Mouse (Mus musculus) megakaryocyte, embryonic 14.5 days (primary cell): ENCODE measurements around the gene Sptbn1. TPM values are rescaled to one million over a fixed set of nuclear protein-coding genes. Genes with fewer than 3 reads are reported as not detected.

Experiments
- H3K27me3 ChIP-seq: replicated peaks from 2 replicates; pipeline ENCODE3; 2012; ENCODE audit warnings: inconsistent platforms
- H3K36me3 ChIP-seq: replicated peaks from 2 replicates; pipeline ENCODE3; 2012; ENCODE audit warnings: low read length, inconsistent platforms, mixed read lengths
- H3K4me1 ChIP-seq: 2 replicates; pipeline ENCODE4 v1.6.1; 2012; ENCODE audit warnings: inconsistent platforms
- H3K4me3 ChIP-seq: replicated peaks from 2 replicates; pipeline ENCODE3; 2012; ENCODE audit warnings: moderate library complexity, mild to moderate bottlenecking, inconsistent platforms
- H3K9me3 ChIP-seq: 2 replicates; pipeline ENCODE4 v1.6.1; 2012; ENCODE audit warnings: inconsistent platforms
- FLI1 ChIP-seq: IDR thresholded peaks from 2 replicates; pipeline ENCODE4 v1.6.1; 2012; ENCODE audit warnings: low read length, inconsistent platforms, mixed read lengths
- GATA1 ChIP-seq: IDR thresholded peaks from 3 replicates; pipeline ENCODE4 v1.6.1; 2012; ENCODE audit warnings: mixed read lengths, low read length, inconsistent platforms, borderline replicate concordance
- polyA plus RNA-seq: library from polyadenylated mRNA; stranded (reverse); fragments of >175 nt; gene quantifications from 2 replicates; pipeline ENCODE4 v1.2.3, GENCODE M21; 2012; ENCODE audit warnings: low replicate concordance; ENCODE audit not compliant: insufficient read depth

The Sptbn1 gene
- polyA plus RNA-seq = 8.1 and 10.8 TPM in 2 replicates

GRCm38 (mm10) chr11:30267892-30268647, at the start of gene Sptbn1:
Gene Sptbn1, minus strand, starts transcription at chr11:30268175.
- no peaks in the 10 kb centered on the region for H3K9me3 ChIP-seq
- no peak for TF ChIP-seq FLI1
- TF ChIP-seq GATA1 = no peak
- no peaks in the 10 kb centered on the region for H3K36me3 ChIP-seq
- peaks cover 24% of the 10 kb centered on the region for H3K4me1 ChIP-seq
- H3K4me3 ChIP-seq = peak within 1 kb of the TSS; percentile 91
- peaks cover 49% of the 10 kb centered on the region for H3K27me3 ChIP-seq

GRCm38 (mm10) chr11:30294279-30294678, 26.3 kb upstream of the Sptbn1 start:
- TF ChIP-seq GATA1 = no peak
- TF ChIP-seq FLI1 = no peak
- Histone ChIP-seq H3K36me3 (no peaks in the 10 kb centered on the region), H3K9me3 (no peaks in the 10 kb centered on the region), H3K4me1 (peaks cover 12% of the 10 kb centered on the region), H3K4me3 (no peak overlapping the region), H3K27me3 (no peaks in the 10 kb centered on the region)

GRCm38 (mm10) chr11:30292221-30293160, 24.5 kb upstream of the Sptbn1 start:
- Histone ChIP-seq H3K9me3 (no peaks in the 10 kb centered on the region), H3K36me3 (no peaks in the 10 kb centered on the region), H3K4me1 (peaks cover 12% of the 10 kb centered on the region), H3K27me3 (no peaks in the 10 kb centered on the region), H3K4me3 (no peak overlapping the region)
- TF ChIP-seq FLI1 (no peak), GATA1 (no peak)

- no peaks in the 10 kb centered on the region for H3K9me3 ChIP-seq
- H3K4me1 ChIP-seq = peaks cover 12% of the 10 kb centered on the region
- H3K27me3 ChIP-seq = no peaks in the 10 kb centered on the region
- no peaks in the 10 kb centered on the region for H3K36me3 ChIP-seq
- TF ChIP-seq GATA1 (no peak), FLI1 (no peak)
- H3K4me3 ChIP-seq = peak overlapping the region; percentile 66
These were observed 23.2 kb upstream of the Sptbn1 start for GRCm38 (mm10) chr11:30291155-30291554.

- TF ChIP-seq FLI1 = no peak
- TF ChIP-seq GATA1 = no peak
- Histone ChIP-seq H3K36me3 (no peaks in the 10 kb centered on the region), H3K4me3 (no peak overlapping the region), H3K4me1 (peaks cover 12% of the 10 kb centered on the region), H3K9me3 (no peaks in the 10 kb centered on the region), H3K27me3 (no peaks in the 10 kb centered on the region)
These were observed 21.8 kb upstream of the Sptbn1 start for GRCm38 (mm10) chr11:30289470-30290431.

- Histone ChIP-seq H3K9me3 (no peaks in the 10 kb centered on the region), H3K4me3 (no peak overlapping the region), H3K4me1 (peaks cover 12% of the 10 kb centered on the region), H3K36me3 (no peaks in the 10 kb centered on the region), H3K27me3 (no peaks in the 10 kb centered on the region)
- TF ChIP-seq GATA1 (no peak), FLI1 (no peak)
These were observed 20.1 kb upstream of the Sptbn1 start for GRCm38 (mm10) chr11:30288075-30288474.

GRCm38 (mm10) chr11:30283710-30284109, 15.7 kb upstream of the Sptbn1 start:
- TF ChIP-seq FLI1 (no peak), GATA1 (no peak)
- Histone ChIP-seq H3K9me3 (no peaks in the 10 kb centered on the region), H3K27me3 (no peaks in the 10 kb centered on the region), H3K4me1 (no peaks in the 10 kb centered on the region), H3K4me3 (no peak overlapping the region), H3K36me3 (no peaks in the 10 kb centered on the region)

- Histone ChIP-seq H3K4me3 (no peak overlapping the region), H3K27me3 (peaks cover 5% of the 10 kb centered on the region), H3K36me3 (no peaks in the 10 kb centered on the region), H3K4me1 (no peaks in the 10 kb centered on the region), H3K9me3 (no peaks in the 10 kb centered on the region)
- TF ChIP-seq FLI1 = no peak
- no peak for TF ChIP-seq GATA1
These were observed 13.1 kb upstream of the Sptbn1 start for GRCm38 (mm10) chr11:30281096-30281495.

- no peaks in the 10 kb centered on the region for H3K9me3 ChIP-seq
- H3K4me1 ChIP-seq = no peaks in the 10 kb centered on the region
- H3K27me3 ChIP-seq = peaks cover 5% of the 10 kb centered on the region
- no peak overlapping the region for H3K4me3 ChIP-seq
- TF ChIP-seq GATA1 (no peak), FLI1 (no peak)
- H3K36me3 ChIP-seq = no peaks in the 10 kb centered on the region
These were observed 11.3 kb upstream of the Sptbn1 start for GRCm38 (mm10) chr11:30279278-30279677.
